Mouse (Mus musculus) kidney, postnatal 10 days (tissue): ENCODE results near the gene Tarbp2.

Experiments
- DNase-seq: peaks from one replicate; pipeline ENCODE4 v3.0.0; 2021; ENCODE audit warnings: mixed read lengths

Tarbp2 gene

DNA sequence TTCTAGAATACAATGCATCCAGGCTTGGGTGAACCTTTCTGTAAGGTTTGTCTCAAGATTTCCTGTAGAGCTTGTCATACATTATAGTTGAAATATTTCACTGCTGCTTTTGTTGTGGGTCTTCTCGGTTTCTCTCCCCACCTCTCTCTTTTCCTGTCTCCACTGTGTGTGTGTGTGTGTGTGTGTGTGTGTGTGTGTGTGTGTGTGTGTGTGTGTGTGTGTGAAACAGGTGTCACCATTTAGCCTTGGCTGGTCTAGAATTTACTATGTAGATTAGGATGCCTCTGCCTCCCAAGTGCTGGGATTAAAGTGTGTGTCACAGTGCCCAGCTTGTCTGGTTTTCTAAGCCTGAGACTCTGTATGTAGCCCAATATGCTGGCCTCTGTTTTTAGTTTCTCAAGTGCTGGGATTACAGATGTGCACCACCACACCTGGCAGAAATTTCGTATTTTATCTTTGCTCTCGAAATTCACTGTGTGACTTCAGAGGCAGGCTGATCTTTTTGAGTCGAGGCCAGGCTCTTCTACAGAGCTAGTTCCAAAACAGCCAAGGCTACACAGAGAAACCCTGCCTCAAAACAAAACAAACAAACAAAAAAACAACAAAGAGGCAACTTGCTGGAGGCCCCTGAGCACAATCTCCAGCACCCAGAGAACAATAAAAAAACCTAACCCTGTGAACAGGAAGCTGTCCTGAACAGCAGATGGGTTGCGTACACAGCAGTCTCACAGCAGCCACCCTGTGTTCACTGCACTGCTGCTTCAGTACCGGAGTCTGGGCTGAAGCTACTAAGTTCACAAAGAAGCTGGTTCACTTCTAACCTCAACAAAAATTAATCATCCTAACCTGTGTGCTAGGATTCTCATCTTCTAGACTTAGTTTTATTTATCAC, 8.4 kb downstream of the Tarbp2 start:
- DNase-seq, result no peak

DNA sequence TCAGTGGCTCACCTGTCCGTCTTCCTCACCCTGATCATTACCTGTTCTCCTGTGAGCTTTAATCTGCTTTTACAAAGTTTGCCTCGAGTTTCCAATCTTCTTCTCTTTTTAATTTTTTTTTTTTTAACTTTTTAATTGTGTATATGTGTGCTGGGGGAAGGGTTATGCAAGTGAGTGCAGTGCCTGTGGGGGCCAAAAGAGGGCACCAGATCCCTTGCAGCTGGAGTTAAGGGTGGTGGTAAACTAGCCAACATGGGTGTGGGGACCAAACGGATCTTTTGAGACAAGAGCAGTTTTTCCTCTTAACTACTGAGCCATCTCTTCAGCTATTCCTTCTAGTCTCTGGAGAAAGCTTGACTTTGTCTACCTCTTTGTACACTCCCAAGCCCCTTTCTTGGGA, 9.9 kb downstream of the Tarbp2 start:
- DNase-seq, result no peak

DNA sequence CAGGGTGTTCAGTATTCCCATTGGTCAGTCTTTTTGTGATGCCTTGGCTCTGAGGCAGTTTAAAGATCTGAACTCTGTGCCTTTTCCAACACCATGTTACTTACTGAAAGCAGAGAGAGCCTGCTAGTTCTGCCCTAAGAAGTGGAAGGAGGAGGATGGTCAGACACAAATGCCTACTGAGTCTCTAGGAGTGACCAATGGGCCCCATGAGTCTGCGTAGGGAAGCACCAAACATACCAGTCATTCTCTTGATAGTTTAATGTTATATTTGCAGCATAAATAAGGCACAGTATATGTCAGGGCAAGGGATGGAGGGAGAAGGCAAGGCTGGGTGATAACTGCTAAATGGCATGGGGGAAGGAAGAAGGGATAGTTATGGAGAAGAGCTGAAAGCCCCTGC, 10.4 kb downstream of the Tarbp2 start:
- DNase-seq, result no peak

DNA sequence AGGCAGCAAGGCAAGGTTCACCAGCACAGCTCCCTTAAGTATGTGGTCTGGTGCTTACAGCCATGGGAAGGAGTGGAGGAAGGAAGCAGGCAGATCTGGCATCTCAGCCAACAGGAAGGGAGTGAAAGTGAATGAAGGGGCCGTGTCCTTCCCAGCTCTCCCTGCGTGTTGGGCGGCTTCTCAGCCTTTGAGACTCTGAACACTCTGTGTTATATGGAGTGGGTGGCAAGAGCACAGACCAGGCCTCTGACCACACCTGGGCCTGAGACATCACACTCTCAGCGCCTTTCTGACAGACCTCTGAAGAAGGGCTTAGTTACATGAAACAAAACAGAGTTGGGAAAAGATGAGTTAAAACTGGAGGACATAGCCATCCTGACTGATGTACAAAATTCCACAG, 12.6 kb downstream of the Tarbp2 start:
- DNase-seq, result no peak

DNA sequence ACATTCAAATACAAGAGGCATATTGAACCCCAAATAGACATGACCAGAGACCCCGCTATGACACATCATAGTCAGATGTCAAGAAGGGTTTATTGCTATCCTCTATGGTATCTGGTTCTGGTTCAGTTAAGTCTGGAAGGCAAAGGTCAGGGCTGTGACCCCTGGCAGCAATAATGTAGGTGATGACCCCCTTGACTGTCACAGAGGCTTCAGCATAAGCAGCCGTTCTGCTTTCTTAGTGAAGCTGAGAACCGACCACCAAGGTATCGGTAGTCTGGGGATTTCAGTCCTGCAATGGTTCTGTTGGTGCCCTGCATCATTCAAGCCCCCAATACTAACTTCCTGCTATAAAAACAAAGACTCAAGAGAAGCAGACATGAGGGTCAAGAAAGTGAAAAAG, 13.6 kb downstream of the Tarbp2 start:
- DNase-seq, result no peak

DNA sequence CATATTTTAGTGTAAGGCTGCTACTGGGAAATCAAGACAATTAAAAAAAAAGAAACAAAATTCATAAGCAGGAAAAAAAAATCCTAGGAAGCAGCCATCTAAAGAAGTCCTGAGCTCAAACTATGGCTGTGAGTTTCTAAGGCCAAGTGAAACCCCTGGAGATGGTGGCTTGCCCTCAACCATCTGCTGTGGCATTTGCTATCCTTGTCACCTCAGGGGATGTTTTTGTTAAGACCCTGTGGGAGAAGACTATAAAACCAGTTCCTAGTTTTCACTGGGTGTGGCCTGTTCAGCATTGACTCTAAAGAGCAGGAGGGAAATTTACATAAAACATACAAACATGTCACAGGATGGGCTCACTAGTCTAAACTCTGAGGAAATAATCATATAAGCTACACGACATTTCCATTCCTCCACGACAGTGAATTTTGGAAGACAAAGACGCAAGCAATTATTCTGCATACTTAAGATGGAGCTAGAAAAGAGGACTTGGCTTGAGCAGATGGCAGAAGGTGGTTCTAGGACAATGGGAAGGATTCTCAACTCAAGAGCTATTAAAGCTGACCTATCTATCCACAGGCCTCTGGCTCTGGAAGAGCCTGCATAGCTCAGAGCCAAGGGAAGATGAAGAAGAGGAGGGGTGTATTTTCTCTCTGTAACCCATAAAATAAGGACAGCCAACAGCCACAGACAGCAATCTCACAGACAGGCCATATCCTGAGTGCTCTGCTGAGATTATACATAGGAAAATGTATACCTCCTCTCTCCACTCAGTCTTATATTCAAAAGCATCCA, 14.3 kb downstream of the Tarbp2 start:
- DNase-seq, result no peak

DNA sequence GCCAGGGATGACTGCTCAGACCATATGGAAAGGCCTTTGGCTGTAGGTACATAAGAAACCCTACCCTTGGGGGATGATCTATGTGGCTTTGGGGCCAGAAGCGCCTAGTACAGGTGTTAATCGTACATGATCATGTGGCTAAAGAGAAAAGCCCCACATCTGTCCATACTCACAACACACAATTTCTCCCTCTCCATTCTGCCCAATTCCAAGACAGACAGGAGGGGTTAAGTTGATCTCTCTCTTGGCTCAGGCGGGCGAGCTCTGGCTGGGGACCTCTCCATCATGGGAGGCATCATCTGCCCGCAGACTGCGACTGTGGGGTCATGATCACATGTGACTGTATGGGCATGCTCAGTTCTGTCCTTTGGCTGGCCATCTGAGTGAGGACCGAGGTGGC, 15.9 kb downstream of the Tarbp2 start:
- no peak for DNase-seq

DNA sequence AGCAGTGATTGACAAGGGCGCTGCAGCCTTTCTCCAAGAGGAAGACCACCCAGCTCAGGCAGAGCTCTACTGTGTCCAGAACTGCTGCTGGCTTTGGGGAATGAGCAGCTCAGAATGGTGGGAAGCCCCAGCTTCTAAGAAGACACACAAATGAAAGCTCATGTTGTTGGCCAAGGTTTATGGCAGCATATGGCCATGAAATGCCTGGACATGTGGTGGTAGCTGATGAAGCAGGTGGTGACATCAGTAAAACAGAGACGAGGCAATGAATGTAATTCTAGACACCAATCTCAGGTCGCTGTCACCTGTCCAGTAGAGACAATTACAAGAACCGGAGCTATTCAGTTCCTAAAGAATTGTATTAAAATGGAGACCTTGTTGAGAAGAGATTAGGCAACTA, 26.8 kb downstream of the Tarbp2 start:
- no peak for DNase-seq

DNA sequence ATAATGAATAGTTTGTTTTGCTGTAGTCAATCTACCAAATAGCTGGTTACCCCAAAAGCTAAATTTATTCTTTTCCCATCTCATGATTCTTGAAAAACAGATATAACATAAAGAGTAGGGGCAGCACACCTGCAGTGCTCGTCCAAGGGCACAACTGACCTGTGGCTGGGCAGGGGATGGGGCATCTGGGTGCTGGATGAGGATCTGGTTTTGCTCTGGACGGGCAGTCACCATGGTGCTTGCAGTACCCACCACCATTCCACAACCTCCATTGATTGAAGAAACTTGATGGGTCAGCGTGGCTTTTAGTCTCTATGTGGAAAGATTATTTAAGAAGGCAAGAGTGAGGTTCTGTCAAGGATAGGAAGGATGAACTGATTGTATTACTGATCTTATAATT, 28.3 kb downstream of the Tarbp2 start:
- DNase-seq, result no peak

DNA sequence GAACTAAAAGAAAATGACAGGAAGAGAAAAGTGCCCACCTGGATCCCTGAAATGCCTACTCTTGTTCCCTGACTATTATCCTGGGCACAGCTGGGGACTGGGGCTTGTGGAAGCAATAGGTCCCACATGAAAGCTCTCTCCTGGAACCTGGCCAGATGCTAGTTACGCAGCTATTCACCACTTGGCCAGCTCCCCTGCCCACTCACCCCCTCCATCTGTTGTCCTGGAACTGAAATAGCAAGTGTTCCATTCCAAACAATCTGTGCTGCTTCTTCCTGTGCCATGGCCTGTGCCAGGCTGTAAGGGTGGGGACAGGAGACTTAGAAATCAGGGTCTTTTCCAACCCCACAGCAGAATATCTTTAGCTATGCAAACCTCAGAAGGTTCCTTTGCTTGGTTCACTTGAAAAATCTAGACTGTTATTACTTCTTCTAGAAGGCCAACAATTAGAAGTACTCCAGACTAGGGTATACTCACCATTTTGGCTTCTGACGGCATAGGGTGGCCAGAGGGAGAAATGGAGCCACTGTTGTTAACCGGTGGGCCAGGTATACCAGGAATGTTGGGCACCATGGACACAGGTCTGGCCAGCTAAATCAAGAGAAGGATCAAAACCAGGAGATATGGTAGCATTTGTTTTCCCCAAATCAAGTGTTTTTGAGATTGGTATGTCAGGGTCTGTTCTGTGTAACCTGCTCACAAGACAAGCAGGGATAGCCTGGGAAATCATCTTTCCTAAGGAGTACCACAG, 28.9 kb downstream of the Tarbp2 start:
- DNase-seq, result peak; percentile 52

DNA sequence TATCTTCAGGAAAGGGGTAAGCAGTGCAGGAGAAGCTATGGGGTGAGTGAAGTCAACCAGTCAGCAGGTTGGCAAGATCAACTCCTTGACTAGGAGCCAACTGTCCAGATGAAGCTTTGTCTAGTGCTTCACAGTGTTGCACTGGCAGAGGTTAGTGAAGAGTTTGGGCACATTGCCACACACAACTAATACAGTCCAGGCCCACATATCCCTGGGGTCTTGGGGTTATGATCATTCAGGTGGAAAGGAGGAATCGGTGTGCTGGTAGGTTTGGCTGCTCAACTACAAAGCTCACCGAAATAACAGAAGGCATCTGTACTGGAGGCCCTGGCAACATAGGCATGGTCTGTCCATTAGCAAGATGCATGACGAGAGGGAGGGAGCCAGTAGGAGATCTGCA, 29.5 kb downstream of the Tarbp2 start:
- no peak for DNase-seq

DNA sequence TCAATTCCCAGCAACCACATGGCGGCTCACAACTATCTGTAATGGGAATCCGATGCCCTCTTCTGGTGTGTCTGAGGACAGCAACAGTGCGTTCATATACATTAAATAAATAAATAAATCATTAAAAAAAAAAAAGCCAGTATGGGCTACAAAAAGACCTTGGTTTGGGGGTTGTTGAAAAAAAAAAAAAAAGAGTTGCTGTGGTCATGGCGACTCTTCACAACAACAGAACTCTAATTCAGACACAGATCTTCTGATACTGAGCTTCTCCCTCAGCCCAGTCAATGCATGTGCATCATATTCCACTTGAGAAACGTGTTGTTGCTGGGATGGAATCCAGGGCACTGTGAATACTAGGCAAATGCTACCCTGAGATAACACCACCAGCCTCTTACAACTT, 34.6 kb downstream of the Tarbp2 start:
- DNase-seq, result no peak

DNA sequence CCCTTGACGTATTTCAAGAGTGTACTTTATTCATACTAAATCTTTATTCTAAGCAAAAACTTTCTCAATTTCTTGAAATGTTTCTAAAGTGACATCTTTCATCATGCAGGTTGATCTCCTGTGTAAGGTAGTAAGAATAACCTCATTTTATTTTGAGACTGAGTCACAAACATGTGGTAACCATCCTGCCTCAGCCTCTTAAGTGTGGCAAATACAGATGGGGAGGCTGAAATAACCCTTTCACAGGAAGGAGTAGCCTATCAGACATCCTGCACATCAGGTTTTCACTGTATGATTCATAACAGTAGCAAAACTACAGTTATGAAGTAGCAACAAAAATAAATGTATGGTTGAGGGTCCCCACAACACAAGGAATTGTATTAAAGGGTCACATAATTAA, 37.6 kb downstream of the Tarbp2 start:
- DNase-seq, result no peak

DNA sequence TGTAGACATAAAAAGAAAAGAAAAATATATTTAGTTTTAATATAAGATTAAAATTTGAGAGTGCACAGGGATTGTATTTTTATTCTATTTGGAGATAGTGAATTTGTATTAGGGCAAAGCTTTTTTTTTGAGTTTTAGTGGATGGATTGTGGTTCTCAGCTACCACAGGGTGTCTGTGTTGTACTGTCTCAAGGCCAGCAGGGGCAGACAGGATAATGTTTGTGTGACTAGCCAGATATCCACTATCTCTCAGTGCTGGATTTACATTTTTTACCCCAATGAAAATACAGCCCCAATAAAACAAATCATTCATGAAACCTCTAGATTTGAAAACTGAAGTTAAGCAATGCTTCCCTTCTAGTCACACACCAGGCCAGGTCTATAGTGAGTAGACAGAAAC, 39.6 kb downstream of the Tarbp2 start:
- peak; percentile 22 for DNase-seq

DNA sequence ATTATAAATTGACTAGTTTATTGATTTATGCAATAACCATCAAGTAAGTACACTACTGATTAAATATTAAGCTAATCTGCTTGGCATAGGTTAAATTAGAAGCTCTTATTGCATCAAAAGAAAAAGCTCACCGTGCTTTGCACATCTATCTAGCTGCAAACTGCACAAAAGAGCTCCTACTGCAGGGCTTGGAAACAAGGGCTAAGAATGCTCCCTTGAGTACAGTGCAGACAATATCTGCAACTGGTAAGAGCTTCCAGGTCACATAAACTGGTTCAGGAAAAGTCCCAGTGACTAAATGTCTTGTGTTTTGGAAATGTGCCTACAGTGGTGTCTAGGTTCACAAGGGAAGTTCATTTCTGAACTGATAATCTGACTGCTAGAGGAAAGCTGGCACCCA, 44.5 kb downstream of the Tarbp2 start:
- no peak for DNase-seq

DNA sequence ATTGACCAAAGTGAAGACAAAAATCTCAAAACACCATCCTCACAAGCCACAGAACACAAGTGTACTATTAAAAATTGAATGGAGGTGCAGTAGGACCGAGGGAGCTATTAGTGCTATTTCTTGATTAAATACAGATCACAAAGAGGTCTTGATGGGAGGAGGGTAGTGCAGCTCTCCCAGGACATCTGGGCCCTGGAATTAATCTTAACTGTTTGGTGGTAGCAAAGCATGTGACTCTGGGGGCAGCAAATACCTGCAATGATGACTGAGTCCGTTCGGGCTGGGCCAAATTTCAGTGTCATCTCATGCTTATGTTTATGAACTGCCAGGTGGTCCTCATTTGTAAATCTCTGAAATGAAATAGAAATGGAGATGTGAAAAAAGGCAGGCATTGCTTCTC, 45.1 kb downstream of the Tarbp2 start:
- no peak for DNase-seq

DNA sequence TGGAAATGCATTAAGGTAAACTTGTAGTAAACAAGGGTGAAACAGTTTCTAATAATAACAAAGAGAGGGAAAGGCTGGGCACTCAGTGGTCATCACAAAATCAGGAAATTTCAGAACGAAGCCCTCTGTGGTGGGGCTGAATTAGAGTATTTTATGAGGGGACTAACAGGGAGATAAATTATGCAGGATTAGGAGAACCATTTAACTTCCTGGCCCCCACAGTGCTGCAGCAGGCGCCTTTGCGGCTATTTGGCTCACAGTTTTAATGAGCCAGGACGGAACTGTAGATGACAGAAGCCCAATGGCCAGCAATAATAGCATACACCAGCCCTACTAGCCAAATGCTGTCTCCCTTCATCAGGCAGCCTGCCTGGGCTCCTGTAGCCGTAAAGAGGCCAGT, 45.7 kb downstream of the Tarbp2 start:
- DNase-seq, result no peak

DNA sequence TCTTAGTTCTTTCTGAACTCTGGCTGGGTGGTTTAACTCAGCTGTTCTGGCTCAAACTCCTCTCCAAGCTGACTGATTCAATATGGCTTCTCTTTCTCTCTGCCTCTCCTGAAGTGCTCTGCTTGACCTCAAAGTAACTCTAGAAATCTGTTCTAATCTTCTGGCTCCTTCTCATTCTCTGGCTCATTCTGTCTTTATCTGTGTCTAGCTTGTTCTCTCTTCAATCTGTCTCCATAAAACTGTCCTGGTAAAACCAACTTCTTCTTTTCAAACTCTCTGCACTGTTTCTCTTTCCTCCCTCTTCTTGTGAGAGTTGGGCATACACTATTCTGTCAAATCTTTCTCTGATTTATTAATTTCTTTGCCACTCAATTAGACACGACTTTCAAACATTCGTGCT, 49.9 kb downstream of the Tarbp2 start:
- no peak for DNase-seq

DNA sequence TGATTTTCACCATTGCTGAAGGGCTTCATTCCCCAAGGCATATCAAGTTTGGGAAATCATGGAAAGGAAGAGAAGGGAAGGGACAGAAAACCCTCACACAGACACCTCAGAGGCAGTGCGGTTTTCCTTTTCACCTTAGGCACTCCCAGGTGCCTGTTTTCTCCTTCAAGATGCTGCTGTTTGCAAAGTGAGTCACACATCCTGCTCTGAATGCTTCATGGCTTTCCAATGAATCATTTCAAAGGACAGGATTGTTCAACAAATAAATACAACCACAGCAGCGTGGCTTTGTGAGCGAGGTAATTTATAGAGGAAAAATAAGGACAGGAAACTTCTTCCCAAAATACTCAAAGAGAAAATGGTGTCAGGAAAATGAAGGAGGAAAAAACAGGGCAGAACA, 54.1 kb downstream of the Tarbp2 start:
- DNase-seq, result no peak
